Mouse (Mus musculus) right cerebral cortex, adult 2 months (tissue): ENCODE measurements around the gene Sult2b1.
A peak's percentile ranks its signal among the peaks of the same experiment; 100 is the strongest.

Source experiments
- DNase-seq, 2 experiments: peaks; one replicate each; pipeline ENCODE4 v3.0.0; 2021 to 2022; ENCODE audit warnings: low spot score in 2 of 2

Gene Sult2b1

DNA sequence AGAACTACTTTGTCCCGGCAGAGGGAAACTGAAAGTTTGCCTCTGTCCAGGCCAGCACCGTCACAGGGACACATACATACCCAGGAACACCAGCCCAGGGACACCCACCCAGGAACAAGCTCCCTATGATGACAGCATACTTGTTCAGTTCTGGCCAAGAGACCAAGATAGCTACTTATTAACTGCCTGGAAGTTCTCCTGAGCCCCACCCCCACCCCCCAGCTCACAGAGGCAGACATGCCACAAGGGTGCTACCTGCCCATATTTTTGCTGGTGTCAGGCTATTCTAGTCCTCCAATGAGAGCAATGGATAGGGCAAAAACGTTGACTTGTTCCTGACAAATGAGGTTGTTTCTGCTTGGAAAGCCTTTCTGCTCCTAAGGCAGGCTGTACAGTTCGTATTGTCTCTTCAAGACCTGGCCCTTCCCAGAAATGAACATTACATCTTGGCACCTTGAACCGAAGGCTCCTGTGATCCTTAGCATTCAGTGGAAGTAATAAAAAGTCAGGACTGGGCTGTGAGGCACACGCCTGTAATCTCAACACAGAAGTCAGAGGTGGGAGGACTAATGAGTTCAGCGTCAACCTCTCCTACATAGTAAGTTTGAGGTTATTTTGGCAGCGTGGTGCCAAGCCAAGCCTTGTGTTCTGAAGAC is 13.9 kb downstream of the Sult2b1 start:
- DNase-seq, result no peak

DNA sequence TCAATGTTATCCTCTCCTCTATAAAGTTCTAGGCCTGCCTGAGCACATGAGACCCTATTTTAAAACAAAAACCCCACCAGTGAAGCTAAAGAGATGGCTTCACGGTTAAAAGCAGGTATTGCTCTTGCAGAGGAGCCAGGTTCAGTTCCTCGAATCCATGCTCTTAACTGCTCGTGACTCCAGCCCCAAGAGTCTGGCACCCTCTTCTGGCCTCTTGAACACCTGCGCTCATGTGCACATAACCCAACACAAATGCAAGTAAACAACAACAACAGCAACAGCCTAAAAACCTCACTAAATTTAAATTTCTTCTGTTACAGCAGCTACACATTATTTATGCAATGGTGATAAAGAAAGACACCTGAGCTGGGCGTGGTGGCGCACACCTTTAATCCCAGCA is 17.0 kb downstream of the Sult2b1 start:
- no peak for DNase-seq

DNA sequence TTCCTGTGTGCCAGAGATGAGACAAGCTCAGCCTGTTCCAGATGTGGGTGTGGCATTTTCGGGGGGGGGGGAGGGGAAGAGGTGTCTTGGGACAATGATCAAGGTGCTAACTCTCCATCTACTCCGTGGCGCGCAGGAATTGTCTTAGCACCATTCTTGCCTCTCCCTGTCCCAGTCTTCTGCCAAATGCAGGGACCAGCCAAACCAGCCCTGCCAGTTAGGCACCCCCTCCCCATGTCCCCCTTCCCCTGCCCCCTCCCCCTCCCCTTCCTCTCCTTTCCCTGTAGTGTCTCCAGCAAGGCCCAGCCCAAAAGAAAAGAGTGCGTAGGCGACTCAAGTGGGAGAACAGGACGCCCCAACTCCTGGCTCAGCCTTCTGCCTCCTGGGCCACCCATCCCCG is 17.7 kb downstream of the Sult2b1 start:
- no peak for DNase-seq

DNA sequence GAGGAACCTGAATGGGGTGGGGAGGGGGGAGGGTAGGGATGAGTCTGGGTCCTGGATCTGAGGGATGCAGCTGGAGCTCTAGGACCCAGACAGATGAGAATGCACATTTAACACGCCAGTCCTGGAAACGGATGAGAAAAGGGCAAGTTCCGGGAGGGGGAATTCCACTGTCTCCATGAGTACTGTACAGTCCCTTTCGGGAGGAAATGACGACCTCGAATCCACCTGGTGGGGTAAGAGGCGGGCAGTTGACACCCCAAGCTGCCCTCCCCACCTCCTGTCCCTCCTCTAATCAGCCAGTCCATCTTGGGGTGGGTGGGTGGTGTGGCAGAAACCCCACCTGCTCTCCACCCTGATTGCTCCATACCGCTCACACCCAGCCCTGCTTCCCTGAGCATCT is 18.5 kb downstream of the Sult2b1 start:
- no peak for DNase-seq

- no peak for DNase-seq
Measured at GRCm38 (mm10) chr7:45760151-45760550, 24.3 kb downstream of the Sult2b1 start.

DNA sequence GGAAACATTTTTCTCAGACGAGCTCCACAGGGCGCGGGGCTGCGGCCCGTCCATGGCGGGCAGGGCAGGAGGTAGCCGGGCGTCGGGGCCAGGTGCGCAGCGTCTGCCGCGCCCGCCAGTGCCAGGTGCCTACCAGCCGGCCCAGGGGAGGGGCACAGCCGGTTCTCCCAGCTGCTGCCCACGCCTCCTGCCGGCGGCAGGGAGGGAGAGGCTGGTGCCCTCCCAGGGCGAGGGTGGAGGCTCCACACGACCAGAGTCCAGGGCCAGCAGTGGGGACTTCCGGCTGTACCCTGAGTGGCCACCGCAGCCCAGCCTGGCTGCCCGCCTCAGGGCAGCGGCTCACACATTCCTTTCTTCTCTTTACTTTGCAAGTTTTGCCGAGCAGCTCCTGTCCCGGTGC is 25.1 kb downstream of the Sult2b1 start:
- DNase-seq, result no peak

- DNase-seq, result no peak
Measured at GRCm38 (mm10) chr7:45755703-45756102, 28.8 kb downstream of the Sult2b1 start.

- DNase-seq, result no peak
Measured at GRCm38 (mm10) chr7:45750162-45750561, 34.3 kb downstream of the Sult2b1 start.

DNA sequence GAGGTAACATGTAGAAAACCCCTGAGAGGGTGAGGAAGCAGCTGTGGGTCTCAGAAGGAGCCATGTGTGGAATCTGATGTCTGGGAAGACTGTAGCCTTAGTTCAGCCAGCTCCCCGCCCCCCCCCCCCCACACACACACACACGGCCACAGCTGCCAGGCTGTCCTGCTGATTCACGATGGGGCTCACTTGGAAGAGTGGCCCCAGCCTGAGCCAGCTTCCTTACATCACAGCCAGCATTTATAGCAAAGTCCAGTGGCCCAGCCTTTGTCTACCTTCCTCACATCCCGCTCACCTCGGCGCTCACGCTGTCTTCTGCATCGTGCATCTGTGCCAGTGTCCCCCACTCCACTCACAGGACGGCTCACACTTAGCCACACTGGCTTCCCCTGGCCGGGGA is 35.1 kb downstream of the Sult2b1 start:
- DNase-seq, result no peak

GRCm38 (mm10) chr7:45748110-45748509 is 36.4 kb downstream of the Sult2b1 start:
- DNase-seq, result no peak

DNA sequence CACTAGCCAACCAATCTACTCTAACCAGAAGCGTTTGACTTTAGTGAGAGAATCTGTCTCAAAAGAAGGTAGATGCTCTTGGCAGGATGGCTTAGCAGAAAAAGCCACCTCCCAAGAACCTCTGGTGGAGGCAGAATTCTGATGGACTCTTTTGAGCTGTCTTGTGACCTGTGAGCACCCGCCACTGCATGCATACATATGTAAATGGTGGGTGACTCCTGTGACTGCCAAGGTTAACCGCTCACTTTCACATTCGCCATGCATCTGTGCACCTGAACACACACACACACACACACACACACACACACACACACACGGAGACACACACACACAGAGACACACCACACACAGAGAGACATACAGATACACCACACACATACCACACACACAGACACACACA is 37.0 kb downstream of the Sult2b1 start:
- DNase-seq, result no peak

DNA sequence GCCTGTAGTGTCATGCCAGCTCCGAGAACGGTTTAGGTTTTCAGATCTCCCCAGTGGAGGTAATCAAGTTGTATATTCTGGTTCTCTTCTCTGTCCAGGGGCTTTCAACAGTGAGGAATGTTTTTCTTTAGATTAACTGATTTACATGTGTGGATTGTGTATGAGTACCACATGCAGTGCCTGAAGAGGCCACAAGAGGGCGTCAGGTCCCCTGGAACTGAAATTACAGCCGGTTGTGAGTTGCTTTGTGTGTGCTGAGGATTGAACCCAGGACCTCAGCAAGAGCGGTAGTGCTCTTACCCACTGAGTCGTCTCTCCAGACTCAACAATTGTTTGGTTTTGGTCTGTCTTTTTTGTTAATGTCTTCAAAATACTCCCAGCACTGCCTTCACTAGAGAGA is 38.0 kb downstream of the Sult2b1 start:
- DNase-seq, result no peak

DNA sequence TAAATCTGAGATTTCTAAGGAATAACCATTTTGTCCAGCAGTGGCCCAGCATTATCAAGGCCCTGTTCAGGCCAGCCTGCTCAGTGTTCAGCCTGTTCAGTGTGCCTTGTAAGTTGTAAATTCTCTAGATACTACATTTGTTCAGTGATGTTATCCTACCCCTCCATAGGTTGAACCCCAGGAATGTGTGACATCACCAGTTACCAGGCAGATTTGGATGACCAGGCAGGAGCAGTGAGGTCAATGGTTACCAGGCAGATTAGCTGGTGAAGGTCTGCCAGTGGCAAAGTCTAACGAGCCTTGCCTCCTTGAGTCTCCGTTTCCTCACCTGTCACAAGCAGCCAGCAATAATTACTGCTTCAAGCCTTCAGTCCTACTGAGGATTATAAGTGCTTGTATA is 40.1 kb downstream of the Sult2b1 start:
- DNase-seq, result peak; percentile 73

DNA sequence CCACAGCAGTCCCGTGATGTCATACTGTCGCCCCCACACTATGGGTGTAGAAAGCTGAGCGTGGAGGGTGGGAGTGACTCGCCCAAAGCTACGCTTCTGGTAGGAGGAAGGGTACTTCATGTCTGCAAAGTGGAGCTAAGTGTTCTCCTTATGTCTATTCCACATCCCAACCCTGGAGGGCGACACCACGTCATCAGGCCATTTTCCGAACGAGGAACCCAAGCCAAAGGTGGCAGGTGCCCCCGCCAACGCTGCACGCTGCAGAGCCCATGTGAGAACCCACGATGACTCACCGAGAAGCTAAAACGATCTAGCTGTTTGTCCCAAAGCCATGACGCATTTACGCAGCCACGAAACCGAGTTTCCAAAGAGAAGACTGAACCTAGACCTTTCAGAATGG is 42.1 kb downstream of the Sult2b1 start:
- peak; percentile 84 to 85 for DNase-seq

- DNase-seq, result peak in 1 of 2 experiments; percentile 39
Measured at GRCm38 (mm10) chr7:45741777-45742176, 42.7 kb downstream of the Sult2b1 start.

GRCm38 (mm10) chr7:45741308-45741707 is 43.2 kb downstream of the Sult2b1 start:
- no peak for DNase-seq

DNA sequence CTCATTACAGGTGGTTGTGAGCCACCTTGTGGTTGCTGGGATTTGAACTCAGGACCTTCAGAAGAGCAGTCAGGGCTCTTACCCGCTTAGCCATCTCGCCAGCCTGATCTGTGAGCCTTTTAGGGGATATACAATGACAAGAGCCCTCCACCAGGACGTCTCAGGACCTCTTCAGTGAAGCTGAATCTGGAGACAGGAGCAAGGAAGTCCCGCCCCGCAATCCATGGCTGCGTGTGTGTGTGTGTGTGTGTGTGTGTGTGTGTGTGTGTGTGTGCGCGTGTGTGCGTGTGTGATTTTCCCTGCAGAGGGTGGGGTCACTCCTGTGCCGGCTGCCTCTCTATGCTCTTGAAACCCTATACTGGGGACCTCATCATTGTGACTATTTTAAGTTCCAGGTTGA is 44.6 kb downstream of the Sult2b1 start:
- DNase-seq, result no peak

- DNase-seq, result peak; percentile 88 to 92
Measured at GRCm38 (mm10) chr7:45739162-45739763, 45.2 kb downstream of the Sult2b1 start.

- no peak for DNase-seq
Measured at GRCm38 (mm10) chr7:45733477-45733876, 51.0 kb downstream of the Sult2b1 start.

GRCm38 (mm10) chr7:45730727-45731431 is 53.6 kb downstream of the Sult2b1 start:
- no peak for DNase-seq

DNA sequence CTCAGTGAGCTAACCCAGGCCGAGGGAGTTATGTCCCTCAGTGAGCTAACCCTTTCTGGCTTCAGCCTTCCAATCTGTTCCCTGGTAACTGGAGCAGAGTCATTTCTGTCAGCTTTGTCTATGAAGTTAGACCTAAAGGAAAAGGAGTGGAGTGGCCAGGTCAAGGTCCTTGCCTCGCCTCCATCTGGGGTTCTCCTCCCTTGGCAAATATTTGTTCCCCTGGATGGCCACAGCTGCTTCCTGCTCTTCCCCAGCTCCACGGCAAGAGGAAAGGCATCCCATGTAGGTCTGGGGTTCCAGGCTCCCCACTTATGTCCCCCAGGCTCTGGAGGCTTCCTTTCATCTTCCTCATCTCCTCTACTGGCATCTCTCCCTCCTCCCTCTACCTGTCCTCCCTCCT is 56.8 kb downstream of the Sult2b1 start:
- DNase-seq, result no peak

DNA sequence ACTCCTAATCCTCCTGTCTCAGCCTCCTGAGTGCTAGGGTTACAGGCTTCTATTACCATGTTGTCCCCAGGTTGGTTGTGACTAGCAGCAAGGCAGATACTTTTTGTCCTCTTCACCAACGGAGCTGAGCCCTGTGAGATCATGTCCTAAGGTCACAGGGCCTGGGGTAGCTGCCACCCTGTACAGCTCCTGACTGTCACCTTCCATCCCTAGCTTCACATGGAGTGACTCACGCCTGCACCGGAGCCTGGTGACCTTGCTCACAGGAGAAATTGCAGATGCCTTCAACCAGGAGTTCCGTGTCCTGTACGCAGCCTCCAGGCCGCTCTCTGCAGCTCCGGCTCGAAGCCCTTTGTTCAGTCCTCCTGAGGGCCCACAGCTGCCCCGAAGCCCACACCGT is 58.0 kb downstream of the Sult2b1 start:
- DNase-seq, result no peak

GRCm38 (mm10) chr7:45725713-45726112 is 58.8 kb downstream of the Sult2b1 start, which contains the start of gene Spaca4:
Spaca4 (minus strand) TSS chr7:45725813.
- no peak for DNase-seq
